Mouse (Mus musculus): ENCODE measurements around the gene Aif1l. TPM values are rescaled to one million over a fixed set of nuclear protein-coding genes. Genes with fewer than 3 reads are reported as not detected.
"Not testable (repeated sequence)": the region's sequence is repeated elsewhere in the genome, so short reads cannot be mapped to it uniquely, and the experiment has no call there.

The Aif1l gene
- total RNA-seq (2017): 0.35 and 1.1 TPM in 2 replicates

DNA sequence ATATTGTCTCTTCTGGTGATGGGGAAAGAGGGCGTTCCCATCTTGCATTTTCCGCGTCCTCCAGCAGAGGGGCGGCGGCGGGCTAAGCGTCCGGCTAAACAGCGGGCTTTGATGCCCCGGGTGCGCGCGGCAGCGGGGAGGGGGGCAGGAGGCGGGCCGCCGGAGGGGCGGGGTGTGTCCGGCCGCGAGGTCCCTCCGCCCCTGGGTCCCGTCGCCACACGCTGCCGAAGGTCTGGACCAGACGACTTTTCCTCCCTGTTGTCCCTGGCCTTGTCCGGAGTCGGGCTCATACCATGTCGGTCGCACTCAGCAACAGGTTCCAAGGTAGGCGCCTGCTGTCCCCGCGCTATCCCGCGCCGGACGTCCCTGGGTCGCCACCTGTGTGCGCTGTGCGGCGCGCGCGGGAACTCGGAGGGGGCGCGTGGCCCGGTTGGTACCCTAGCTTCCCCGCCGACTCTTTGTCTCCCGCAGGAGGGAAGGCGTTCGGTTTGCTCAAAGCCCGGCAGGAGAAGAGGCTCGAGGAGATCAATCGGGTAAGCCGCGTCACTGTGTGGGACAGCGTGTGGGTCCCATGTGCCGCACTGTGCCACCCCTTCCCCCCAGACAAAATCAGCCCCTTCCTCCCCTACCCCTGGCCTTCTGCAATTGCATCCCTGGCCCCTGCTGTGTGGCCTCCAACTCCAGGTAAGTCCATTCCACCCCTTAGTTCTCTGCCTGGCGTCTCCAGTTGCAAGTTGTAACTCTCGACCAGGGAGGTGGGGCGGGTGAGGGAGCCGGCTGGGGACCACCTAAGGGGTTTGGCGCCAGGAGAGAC is at the start of gene Aif1l:
Gene Aif1l (plus strand): TSS at position 82 of the 814 bp plus-strand sequence.
- ATAC-seq (ENCODE audit: extremely low read depth, insufficient number of reproducible peaks, low FRiP score, poor library complexity, severe bottlenecking): no peak

DNA sequence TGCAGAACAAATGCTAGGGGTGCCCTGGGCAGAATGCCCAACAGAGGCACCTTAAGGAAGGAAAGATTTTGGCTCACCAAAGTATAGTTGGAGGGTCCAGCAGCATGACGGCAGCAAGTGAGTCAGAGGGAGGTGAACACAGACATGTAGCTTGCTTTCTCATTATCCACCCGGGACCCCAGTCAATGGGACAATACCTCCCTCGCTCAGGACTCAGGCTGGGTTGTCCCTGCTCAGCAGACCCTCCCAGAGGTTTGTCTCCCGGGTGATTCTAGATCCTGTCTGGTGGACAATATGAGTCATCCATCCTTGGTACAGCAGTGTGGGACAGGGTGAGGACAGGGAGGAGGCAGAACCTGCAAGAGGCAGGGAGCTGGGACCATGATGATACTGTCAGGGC is 49.0 kb upstream of the Aif1l start:
- ATAC-seq (ENCODE audit: extremely low read depth, insufficient number of reproducible peaks, low FRiP score, poor library complexity, severe bottlenecking): no peak

- no peak for ATAC-seq (ENCODE audit: extremely low read depth, insufficient number of reproducible peaks, low FRiP score, poor library complexity, severe bottlenecking)
These were observed 48.1 kb upstream of the Aif1l start for GRCm38 (mm10) chr2:31901659-31902362.

- ATAC-seq (ENCODE audit: extremely low read depth, insufficient number of reproducible peaks, low FRiP score, poor library complexity, severe bottlenecking): no peak
These were observed 45.9 kb upstream of the Aif1l start for GRCm38 (mm10) chr2:31904089-31904488.

DNA sequence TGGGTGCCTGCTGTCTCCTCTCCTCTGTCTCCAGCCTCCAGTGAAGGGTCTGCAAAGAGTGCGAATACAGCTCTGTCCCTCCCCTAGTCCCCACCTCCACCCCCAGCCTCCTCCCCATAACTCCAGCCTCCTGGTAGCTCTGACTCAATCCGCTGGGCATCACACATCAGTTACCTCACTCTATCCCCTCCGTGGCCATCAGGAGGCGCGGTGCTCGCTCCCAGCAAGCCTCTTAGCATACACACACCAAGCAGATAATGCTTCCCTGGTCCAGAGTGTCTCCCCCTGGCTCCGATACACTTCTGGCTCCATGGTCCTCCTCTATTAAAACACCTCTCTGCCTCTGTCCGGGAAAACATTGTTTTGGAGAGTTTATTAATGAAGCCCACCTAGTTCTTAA is 45.3 kb upstream of the Aif1l start:
- no peak for ATAC-seq (ENCODE audit: extremely low read depth, insufficient number of reproducible peaks, low FRiP score, poor library complexity, severe bottlenecking)

GRCm38 (mm10) chr2:31905682-31906081 is 44.3 kb upstream of the Aif1l start:
- ATAC-seq (ENCODE audit: extremely low read depth, insufficient number of reproducible peaks, low FRiP score, poor library complexity, severe bottlenecking): no peak

- no peak for ATAC-seq (ENCODE audit: extremely low read depth, insufficient number of reproducible peaks, low FRiP score, poor library complexity, severe bottlenecking)
These were observed 43.5 kb upstream of the Aif1l start for GRCm38 (mm10) chr2:31906407-31906806.

DNA sequence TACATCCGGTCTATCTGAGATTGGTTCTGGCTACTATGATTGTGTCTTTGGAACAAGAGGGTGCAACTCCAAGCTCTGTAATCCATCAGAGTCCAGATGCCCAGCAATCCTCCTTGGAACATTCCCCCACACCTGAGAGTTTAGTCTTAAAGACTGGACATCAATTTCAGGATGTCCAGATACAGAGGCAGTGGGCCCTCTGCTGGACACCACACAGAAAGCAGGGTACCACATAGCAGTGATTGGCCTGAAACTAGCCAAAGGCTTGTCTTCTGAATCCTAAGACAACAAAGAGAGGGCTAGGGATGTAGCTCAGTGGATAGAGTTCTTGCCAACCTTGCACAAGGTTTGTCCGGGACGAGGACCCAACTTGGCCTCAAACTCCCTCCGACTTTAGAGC is 37.4 kb upstream of the Aif1l start:
- no peak for ATAC-seq (ENCODE audit: extremely low read depth, insufficient number of reproducible peaks, low FRiP score, poor library complexity, severe bottlenecking)

DNA sequence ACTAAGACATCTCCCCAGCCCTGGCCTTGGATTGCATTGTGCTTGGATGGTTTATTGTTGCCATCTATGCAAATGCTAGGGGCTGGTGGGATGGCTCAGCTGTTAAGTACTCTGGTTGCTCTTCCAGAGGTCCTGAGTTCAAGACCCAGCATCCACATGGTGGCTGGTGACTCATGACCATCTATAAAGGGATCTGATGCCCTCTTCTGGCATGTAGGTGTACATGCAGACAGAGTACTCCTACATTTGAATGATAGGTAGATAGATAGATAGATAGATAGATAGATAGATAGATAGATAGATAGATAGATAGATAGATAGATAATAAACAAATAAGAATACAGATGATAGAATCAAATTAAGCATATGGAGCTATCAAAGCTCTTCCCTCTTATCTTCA is 35.7 kb upstream of the Aif1l start:
- not testable (repeated sequence) for ATAC-seq (ENCODE audit: extremely low read depth, insufficient number of reproducible peaks, low FRiP score, poor library complexity, severe bottlenecking)

- ATAC-seq (ENCODE audit: extremely low read depth, insufficient number of reproducible peaks, low FRiP score, poor library complexity, severe bottlenecking): peak; percentile 24; the same call in 1 of the 2 replicates
These were observed 34.8 kb upstream of the Aif1l start for GRCm38 (mm10) chr2:31915112-31915511.

- ATAC-seq (ENCODE audit: extremely low read depth, insufficient number of reproducible peaks, low FRiP score, poor library complexity, severe bottlenecking): no peak
These were observed 32.3 kb upstream of the Aif1l start for GRCm38 (mm10) chr2:31917636-31918035.

DNA sequence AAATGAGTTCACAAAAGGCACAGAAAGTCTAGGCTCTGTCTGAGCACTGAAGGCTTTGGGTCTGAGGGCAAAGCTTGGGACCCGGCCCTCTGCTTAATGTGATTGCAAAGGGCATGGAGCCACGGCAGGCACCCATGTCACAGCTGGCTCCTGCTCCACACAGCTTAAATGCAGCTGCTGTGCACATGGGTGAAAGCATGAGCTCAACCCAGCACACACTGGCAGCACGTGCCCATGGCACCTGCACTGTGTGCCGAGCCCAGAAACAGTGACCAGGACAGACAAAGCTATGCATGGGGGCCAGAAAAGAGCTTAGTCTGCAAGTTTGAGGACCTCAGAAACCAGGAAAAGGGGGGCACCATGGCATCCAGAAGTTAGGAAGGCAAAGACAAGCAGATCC is 26.3 kb upstream of the Aif1l start:
- ATAC-seq (ENCODE audit: extremely low read depth, insufficient number of reproducible peaks, low FRiP score, poor library complexity, severe bottlenecking): no peak

DNA sequence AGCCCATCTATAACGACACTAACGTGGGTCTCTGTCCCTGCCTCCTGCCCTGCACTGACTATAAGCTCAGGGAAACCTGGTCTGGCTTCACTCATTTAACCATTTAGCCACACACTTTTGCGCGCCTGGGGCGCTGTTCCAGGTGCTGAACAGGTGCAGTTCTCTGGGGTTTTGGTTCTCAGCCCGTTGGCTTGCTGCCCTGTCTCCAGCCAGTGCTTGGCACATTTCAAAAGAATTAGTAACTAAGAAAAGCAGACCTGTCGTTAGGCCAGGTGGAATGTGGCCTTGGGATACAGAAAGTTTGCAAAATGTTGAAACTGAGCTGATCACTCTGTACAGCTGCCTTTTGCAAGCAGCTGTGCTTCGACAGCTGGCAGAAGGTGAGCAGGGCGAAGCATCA is 25.1 kb upstream of the Aif1l start:
- ATAC-seq (ENCODE audit: extremely low read depth, insufficient number of reproducible peaks, low FRiP score, poor library complexity, severe bottlenecking): no peak

GRCm38 (mm10) chr2:31925936-31926335 is 24.0 kb upstream of the Aif1l start:
- no peak for ATAC-seq (ENCODE audit: extremely low read depth, insufficient number of reproducible peaks, low FRiP score, poor library complexity, severe bottlenecking)

DNA sequence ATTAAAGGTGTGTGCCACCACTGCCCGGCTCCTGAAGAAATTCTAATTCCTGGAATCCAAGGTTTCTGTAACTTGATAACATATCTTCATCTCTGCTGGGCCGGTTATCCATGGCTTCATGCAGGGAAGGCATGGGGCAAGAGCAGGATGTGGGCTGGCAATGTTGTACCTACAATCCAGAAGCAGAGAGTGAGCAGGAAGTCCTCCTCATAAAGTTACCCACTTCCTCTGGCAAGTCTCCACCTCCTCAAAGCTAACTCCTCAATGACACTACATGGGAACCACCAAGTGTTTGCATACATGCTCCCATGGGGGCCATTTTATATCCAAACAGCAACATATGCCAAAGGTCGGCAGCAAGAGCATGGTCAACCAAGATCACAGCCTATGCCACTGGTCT is 20.3 kb upstream of the Aif1l start:
- no peak for ATAC-seq (ENCODE audit: extremely low read depth, insufficient number of reproducible peaks, low FRiP score, poor library complexity, severe bottlenecking)

- no peak for ATAC-seq (ENCODE audit: extremely low read depth, insufficient number of reproducible peaks, low FRiP score, poor library complexity, severe bottlenecking)
These were observed 15.4 kb upstream of the Aif1l start for GRCm38 (mm10) chr2:31934551-31934950.

GRCm38 (mm10) chr2:31935054-31935453 is 14.9 kb upstream of the Aif1l start:
- ATAC-seq (ENCODE audit: extremely low read depth, insufficient number of reproducible peaks, low FRiP score, poor library complexity, severe bottlenecking): no peak

DNA sequence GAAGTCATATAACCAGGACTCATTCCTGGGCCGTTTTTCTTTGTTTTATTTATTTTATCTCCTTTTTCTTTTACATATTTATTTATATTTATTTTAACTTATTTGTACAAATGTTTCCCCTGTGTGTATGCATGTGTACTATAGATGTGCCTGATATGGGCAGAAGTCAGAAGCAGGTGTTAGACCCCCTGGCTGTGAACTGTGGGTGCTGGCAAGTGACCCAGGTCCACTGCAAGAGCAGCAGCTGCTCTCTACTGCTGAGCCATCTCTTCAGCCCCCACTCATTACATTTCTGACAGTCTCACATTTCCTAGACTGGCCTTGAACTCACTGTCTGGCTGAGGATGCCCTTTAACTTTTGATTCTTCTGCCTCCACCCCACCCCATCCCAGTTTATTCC is 11.6 kb upstream of the Aif1l start:
- no peak for ATAC-seq (ENCODE audit: extremely low read depth, insufficient number of reproducible peaks, low FRiP score, poor library complexity, severe bottlenecking)

DNA sequence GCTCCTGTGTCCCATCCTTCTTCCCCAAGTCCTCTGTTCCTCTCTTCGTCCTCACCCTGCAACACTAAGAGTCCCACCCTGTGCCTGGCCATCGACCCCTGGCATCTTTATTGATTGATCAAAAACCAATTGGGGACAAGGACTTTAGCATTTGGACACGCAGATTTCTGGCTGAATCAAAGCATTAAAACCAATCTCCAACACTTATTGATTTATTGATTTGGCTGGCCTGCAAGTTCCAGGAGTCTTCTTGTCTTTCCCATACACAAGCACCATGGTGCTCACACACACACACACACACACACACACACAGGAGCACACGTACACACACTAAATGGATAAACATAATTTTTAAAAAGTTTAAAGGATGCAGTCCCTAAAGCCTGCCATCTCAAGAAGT is 6.9 kb upstream of the Aif1l start:
- no peak for ATAC-seq (ENCODE audit: extremely low read depth, insufficient number of reproducible peaks, low FRiP score, poor library complexity, severe bottlenecking)

DNA sequence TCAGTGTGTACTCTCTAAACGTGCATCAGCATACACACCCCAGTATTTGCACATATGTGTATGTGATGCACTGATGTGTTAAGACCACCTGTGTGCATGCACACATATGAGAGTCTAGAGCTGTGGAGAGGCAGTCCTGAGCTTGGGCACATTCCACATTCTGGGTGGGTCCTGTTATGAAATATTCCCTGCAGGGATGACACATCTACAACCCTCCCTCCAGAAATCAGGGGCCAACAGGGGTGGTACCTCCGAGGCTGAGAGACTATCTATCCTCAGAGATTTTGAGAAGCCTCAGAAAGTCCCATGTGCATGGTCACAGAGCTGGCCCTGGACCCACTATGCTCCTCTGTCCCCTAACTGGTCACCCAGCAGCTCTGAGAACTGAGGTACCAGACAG is 4.4 kb upstream of the Aif1l start:
- ATAC-seq (ENCODE audit: extremely low read depth, insufficient number of reproducible peaks, low FRiP score, poor library complexity, severe bottlenecking): no peak

All from neutrophil, adult 5-6 weeks (primary cell).